Mouse (Mus musculus) intestine, postnatal 0 days (tissue): ENCODE results near the gene Angpt4. TPM values are rescaled to one million over a fixed set of nuclear protein-coding genes. Genes with fewer than 3 reads are reported as not detected.

Experiments used
- ATAC-seq: fragments of 200-750 bp; cut with Nextera tagmentation; 2 replicates; pipeline ENCODE4 v1.8.0; 2017; ENCODE audit warnings: mild to moderate bottlenecking, moderate TSS enrichment, moderate library complexity
- H3K27ac ChIP-seq: fragments of 300-500 bp; sonication (generic); 2 replicates; pipeline ENCODE4 v1.5.1; 2014; ENCODE audit warnings: mild to moderate bottlenecking, low read depth, low read length, moderate library complexity
- H3K27me3 ChIP-seq: fragments of 300-500 bp; sonication (generic); replicated peaks from 2 replicates; pipeline ENCODE4 v1.6.1; 2014; ENCODE audit warnings: low read length, mixed read lengths; ENCODE audit not compliant: control insufficient read depth, insufficient read depth
- H3K36me3 ChIP-seq: fragments of 300-500 bp; sonication (generic); 2 replicates; pipeline ENCODE4 v1.6.1; 2014; ENCODE audit warnings: mild to moderate bottlenecking, moderate library complexity; ENCODE audit not compliant: control insufficient read depth, insufficient read depth
- H3K4me1 ChIP-seq: fragments of 300-500 bp; sonication (generic); replicated peaks from 2 replicates; pipeline ENCODE4 v1.6.1; 2014; ENCODE audit warnings: antibody characterized with exemption, low read length, mixed read lengths; ENCODE audit not compliant: control insufficient read depth, insufficient read depth
- H3K4me2 ChIP-seq: fragments of 300-500 bp; sonication (generic); replicated peaks from 2 replicates; pipeline ENCODE4 v1.6.1; 2014; ENCODE audit warnings: low read depth, mild to moderate bottlenecking, moderate library complexity
- H3K4me3 ChIP-seq: fragments of 300-500 bp; sonication (generic); 2 replicates; pipeline ENCODE4 v1.5.1; 2014; ENCODE audit warnings: low read depth, low read length
- H3K9ac ChIP-seq: fragments of 300-500 bp; sonication (generic); 2 replicates; pipeline ENCODE4 v1.6.1; 2014; ENCODE audit warnings: mild to moderate bottlenecking, low read depth, low read length
- H3K9me3 ChIP-seq: fragments of 300-500 bp; sonication (generic); 2 replicates; pipeline ENCODE4 v1.6.1; 2016; ENCODE audit warnings: mixed run types; ENCODE audit not compliant: control insufficient read depth
- CTCF ChIP-seq: sonication (generic); IDR thresholded peaks from 2 replicates; pipeline ENCODE4 v1.5.1; 2016; ENCODE audit warnings: low read depth, mild to moderate bottlenecking, control low read depth, antibody characterized with exemption, moderate library complexity
- WGBS: fragments of 180-500 bp; shearing (Covaris S2); extraction: QIAGEN DNeasy Blood & Tissue Kit; methylation state at CpG from one replicate; pipeline ENCODE4 v1.1.7; 2014; 5-methylcytosine and 5-hydroxymethylcytosine counted together
- polyA plus RNA-seq: library from polyadenylated mRNA; unstranded; fragments of >200 nt; fragmentation: Nextera tagmentation; extraction: Ambion mirVana; gene quantifications from 2 replicates; pipeline ENCODE4 v1.2.1, GENCODE M21; 2015

Gene Angpt4
- polyA plus RNA-seq, 1 experiment from 2014 or later, result 0.27 TPM

DNA sequence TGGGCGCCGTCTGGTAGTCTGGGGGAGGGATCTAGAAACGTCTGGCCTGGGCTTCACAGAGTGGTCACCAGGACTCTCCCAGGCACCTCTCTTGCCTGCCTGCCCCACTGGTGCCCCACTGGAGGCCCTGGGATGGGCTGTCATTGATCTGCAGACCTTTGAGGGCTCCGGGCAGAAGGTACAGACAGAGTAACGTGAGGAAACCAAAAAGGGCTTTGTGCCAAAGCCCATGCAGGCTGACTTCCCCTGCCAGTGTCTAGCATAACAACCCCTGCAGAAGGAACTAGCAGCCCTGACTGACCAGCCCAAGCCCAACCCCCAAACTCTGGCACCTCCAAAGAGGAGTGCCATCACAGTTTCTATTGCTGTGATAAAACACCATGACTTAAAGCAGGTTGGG lies 15.1 kb upstream of the Angpt4 start:
- ATAC-seq, result no peak
- no peak overlapping the region for H3K9ac ChIP-seq

DNA sequence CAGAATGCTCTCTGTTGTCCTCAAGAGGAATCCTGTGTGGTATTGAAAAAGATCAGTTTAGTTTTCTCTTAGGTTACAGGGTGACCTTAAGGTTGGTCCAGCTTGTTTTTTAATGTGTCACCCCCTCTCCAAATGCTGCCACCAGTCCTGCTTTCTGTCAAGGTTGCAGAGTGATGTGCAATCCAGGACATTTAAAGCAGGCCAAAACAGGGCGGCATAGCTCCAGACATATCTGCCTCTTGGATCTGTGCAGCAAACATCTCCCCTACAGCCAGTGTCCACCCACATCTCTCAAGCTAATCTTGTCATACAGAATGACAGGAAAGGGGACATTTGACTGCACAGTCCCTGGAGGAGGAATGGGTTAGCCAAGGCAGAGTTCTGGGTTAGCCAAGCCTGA lies 12.9 kb upstream of the Angpt4 start:
- H3K4me1 ChIP-seq, result no peaks in the 10 kb centered on the region
- H3K4me2 ChIP-seq, result no peak overlapping the region
- H3K9ac ChIP-seq, result no peak overlapping the region
- no peak for TF ChIP-seq CTCF
- H3K36me3 ChIP-seq, result no peaks in the 10 kb centered on the region
- no peak for ATAC-seq
- no peak overlapping the region for H3K4me3 ChIP-seq
- WGBS, result 62% methylated on average over 1 of the region's 1 CpGs
- no peaks in the 10 kb centered on the region for H3K27me3 ChIP-seq
- H3K9me3 ChIP-seq, result no peaks in the 10 kb centered on the region
- no peak overlapping the region for H3K27ac ChIP-seq

More for the DNA sequence above, 15.1 kb upstream of the Angpt4 start:
- WGBS, result 75% methylated on average over 5 of the region's 5 CpGs
- Histone ChIP-seq H3K27me3 (no peaks in the 10 kb centered on the region), H3K4me1 (no peaks in the 10 kb centered on the region), H3K27ac (no peak overlapping the region), H3K9me3 (no peaks in the 10 kb centered on the region), H3K4me3 (no peak overlapping the region), H3K4me2 (no peak overlapping the region), H3K36me3 (no peaks in the 10 kb centered on the region)
- no peak for TF ChIP-seq CTCF

DNA sequence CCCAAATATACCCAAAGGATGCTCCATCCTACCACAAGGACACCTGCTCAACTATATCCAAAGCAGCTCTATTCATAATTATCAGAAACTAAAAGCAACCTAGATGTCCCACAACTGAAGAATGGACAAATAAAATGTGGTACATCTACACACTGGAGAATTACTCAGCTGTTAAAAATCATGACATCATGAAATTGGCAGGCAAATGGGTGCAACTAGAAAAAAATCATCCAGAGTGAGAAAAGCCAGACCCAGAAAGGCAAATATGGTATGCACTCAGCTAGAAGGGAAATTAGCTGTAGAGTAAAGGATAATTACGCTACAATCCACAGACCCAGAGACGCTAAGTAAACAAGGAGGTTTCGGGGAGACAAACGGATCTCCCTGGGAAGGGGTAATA lies 10.2 kb upstream of the Angpt4 start:
- H3K36me3 ChIP-seq, result no peaks in the 10 kb centered on the region
- H3K27ac ChIP-seq, result no peak overlapping the region
- WGBS, result 17% methylated on average over 4 of the region's 4 CpGs
- no peaks in the 10 kb centered on the region for H3K27me3 ChIP-seq
- TF ChIP-seq CTCF, result no peak
- H3K9ac ChIP-seq, result no peak overlapping the region
- no peak overlapping the region for H3K4me2 ChIP-seq
- no peaks in the 10 kb centered on the region for H3K9me3 ChIP-seq
- no peak for ATAC-seq
- no peaks in the 10 kb centered on the region for H3K4me1 ChIP-seq
- no peak overlapping the region for H3K4me3 ChIP-seq

DNA sequence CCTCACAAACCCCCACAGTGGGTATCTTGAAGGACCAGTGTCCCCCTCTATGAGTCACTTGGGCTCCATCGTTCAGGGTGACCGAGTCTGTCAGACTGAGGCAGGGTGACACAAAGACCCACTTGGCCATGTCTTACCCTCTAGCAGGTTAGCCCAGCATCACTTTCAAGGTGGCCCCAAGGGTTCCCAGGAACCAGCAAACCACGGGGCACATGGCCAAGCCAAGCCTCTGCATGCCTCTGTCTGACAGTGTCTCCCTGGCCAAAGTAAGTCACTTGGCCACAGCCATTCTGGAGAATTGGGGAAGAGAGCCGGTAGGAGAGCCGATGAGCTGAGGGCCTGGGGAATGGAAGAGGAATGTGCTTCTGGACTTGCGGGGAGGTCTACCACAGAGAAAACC lies 7.7 kb upstream of the Angpt4 start:
- H3K9me3 ChIP-seq, result no peaks in the 10 kb centered on the region
- H3K4me1 ChIP-seq, result no peaks in the 10 kb centered on the region
- WGBS, result 83% methylated on average over 6 of the region's 6 CpGs
- no peak overlapping the region for H3K27ac ChIP-seq
- H3K4me2 ChIP-seq, result no peak overlapping the region
- no peak overlapping the region for H3K4me3 ChIP-seq
- no peak for ATAC-seq
- TF ChIP-seq CTCF, result no peak
- no peaks in the 10 kb centered on the region for H3K36me3 ChIP-seq
- no peaks in the 10 kb centered on the region for H3K27me3 ChIP-seq
- H3K9ac ChIP-seq, result no peak overlapping the region

- no peak for TF ChIP-seq CTCF
- Histone ChIP-seq H3K9ac (no peak overlapping the region), H3K9me3 (no peaks in the 10 kb centered on the region), H3K36me3 (no peaks in the 10 kb centered on the region), H3K27ac (no peak overlapping the region), H3K4me1 (no peaks in the 10 kb centered on the region), H3K4me3 (no peak overlapping the region), H3K4me2 (no peak overlapping the region), H3K27me3 (no peaks in the 10 kb centered on the region)
- ATAC-seq, result no peak
- 66% methylated on average over 4 of the region's 4 CpGs for WGBS
Observed at GRCm38 (mm10) chr2:151903933-151904332, 7.1 kb upstream of the Angpt4 start.

DNA sequence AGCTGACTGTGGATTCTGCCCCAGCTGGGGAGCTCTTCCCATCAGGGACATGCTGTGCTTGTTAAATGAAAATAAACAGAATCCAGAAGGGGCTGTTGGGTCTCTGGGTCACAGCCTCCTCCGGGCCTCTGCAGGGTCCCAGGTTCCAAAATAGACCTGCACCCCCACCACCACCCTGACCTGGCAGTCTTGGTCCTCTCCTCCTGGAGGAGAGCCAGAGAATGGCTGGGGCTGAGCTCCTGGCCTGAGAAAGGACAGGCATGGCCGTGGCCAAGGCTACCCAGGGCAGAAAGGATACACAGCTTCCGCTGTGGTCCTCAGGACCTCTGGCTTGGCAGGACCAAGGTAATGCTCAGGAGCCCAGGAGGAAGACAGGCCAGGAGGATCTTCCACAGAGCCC lies 6.4 kb upstream of the Angpt4 start:
- WGBS, result 51% methylated on average over 3 of the region's 3 CpGs
- Histone ChIP-seq H3K27me3 (no peaks in the 10 kb centered on the region), H3K9ac (no peak overlapping the region), H3K4me2 (no peak overlapping the region), H3K9me3 (no peaks in the 10 kb centered on the region), H3K4me3 (no peak overlapping the region), H3K27ac (no peak overlapping the region), H3K4me1 (no peaks in the 10 kb centered on the region), H3K36me3 (no peaks in the 10 kb centered on the region)
- no peak for ATAC-seq
- no peak for TF ChIP-seq CTCF

DNA sequence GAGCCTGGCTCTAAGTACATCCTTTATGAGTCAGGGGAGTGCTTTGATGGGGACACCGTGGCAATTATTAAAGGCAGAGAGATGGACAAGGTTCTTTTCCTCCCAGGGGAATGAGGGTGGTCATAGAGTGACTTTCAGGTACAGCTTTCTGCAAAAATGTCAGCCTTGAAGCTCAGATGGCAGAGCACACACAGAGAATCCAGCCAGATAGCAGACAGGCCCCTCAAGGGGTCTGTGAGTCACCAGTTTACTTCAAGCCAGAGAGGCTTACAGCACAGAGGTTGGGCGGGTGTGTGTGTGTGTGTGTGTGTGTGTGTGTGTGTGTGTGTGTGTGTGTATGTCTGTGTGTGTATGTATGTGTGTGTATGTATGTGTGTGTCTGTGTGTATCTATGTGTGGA lies 4.0 kb upstream of the Angpt4 start:
- no peak overlapping the region for H3K27ac ChIP-seq
- H3K36me3 ChIP-seq, result no peaks in the 10 kb centered on the region
- H3K4me2 ChIP-seq, result no peak overlapping the region
- H3K4me3 ChIP-seq, result no peak overlapping the region
- H3K27me3 ChIP-seq, result no peaks in the 10 kb centered on the region
- 67% methylated on average over 2 of the region's 2 CpGs for WGBS
- no peak for ATAC-seq
- no peaks in the 10 kb centered on the region for H3K9me3 ChIP-seq
- TF ChIP-seq CTCF, result no peak
- H3K4me1 ChIP-seq, result no peaks in the 10 kb centered on the region
- H3K9ac ChIP-seq, result no peak overlapping the region
